Mouse (Mus musculus) lung, postnatal 0 days (tissue): ENCODE measurements at regions not wholly inside any gene's neighbourhood (a gene's known extent, or its start where the extent isn't known, plus 50 kb on each side); places are given as distances from the start of the nearest gene placed in this dataset.
A peak's percentile ranks its signal among the peaks of the same experiment; 100 is the strongest.

Source experiments
- CTCF ChIP-seq: IDR thresholded peaks from 2 replicates; pipeline ENCODE4 v1.5.1; 2016; ENCODE audit warnings: antibody characterized with exemption, mild to moderate bottlenecking
- EP300 ChIP-seq: IDR thresholded peaks from 2 replicates; pipeline ENCODE4 v1.6.1; 2016; ENCODE audit warnings: antibody characterized with exemption, mild to moderate bottlenecking, control low read depth

DNA sequence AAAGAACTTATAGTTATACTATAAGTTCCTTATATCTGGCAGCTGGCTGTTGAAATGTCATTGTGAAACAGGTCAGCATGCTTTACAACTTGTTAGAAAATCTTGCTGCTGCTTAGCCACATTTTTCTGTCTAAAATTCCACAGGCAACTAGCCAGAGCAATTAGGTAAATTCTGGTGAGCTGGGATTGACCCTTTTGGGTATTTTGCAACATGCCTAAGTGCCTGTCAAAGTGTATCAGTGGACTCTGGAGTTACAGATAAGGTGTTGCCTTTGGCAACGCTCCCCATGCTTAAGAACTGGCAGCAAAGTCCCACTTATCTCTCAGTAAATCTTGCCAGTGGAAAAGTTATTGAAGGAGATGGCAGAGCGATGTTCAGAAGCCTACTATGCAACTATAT is 525.9 kb downstream of the Rfpl4b start:
- TF ChIP-seq CTCF (no peak), EP300 (0 out of 2 replicates have a peak, but pooled peaks have one; percentile 21)
